Mouse (Mus musculus): ENCODE data around the gene Fbxl2. TPM values are rescaled to one million over a fixed set of nuclear protein-coding genes. Genes with fewer than 3 reads are reported as not detected.

The Fbxl2 gene
- polyA plus RNA-seq, 1 experiment = 2.6 TPM

DNA sequence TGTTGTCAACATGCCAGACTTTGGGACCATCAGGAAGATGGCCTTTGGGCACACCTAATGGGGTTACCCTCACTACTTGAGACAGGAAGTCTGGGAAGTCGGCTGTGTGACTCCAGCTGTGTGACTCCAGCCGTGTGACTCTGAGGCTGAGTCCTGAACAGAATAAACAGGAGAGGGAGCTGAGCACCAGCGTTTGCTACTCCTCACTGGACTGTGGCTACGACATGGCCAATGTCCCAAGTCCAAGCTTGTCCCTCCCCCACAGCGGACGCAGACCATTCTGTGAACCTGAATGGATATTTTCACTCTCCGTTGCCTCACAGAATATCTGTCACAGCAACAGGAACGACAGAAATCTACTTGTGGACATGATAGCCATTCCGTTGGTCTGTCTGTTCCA lies 39.2 kb downstream of the Fbxl2 start:
- no peaks in the 10 kb centered on the region for H3K36me3 ChIP-seq (ENCODE audit: control insufficient read depth, insufficient read depth, low read length)
- no peak overlapping the region for H3K4me3 ChIP-seq (ENCODE audit: control insufficient read depth, low read depth, low read length)
- no peak for TF ChIP-seq CTCF (IDR thresholded peaks at IDR 0.05; ENCODE audit: control insufficient read depth, insufficient read depth, insufficient replicate concordance, low read depth, low read length)
- TF ChIP-seq POLR2A (IDR thresholded peaks at IDR 0.05; ENCODE audit: control insufficient read depth, low read depth, low read length) = no peak
- H3K4me1 ChIP-seq (ENCODE audit: control insufficient read depth, insufficient read depth, low read length) = peaks cover 6% of the 10 kb centered on the region
- no peak overlapping the region for H3K27ac ChIP-seq (ENCODE audit: control insufficient read depth, insufficient read depth, low read depth, low read length)
- no peaks in the 10 kb centered on the region for H3K27me3 ChIP-seq (ENCODE audit: control insufficient read depth, insufficient read depth, low read length)

DNA sequence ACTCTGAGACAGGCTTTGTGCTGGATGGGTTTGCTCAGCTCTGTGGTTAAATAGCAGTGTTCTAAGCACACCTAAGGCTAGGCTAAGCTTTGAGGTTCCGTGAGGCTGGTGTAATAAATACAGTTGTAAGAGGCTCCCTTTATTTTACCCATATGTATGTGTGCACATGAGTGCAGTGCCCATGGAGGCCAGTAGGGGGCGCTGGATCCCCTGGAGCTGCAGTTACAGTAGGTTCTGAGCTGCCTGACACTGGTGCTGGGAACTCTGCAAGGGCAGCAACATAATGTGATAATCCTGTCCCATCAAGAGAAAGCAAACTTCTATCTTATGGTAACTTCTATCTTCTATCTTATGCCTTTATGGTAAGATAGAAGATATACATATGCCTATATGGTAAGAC lies 47.7 kb downstream of the Fbxl2 start:
- H3K36me3 ChIP-seq (ENCODE audit: control insufficient read depth, insufficient read depth, low read length) = no peaks in the 10 kb centered on the region
- TF ChIP-seq CTCF (IDR thresholded peaks at IDR 0.05; ENCODE audit: control insufficient read depth, insufficient read depth, insufficient replicate concordance, low read depth, low read length) (peak; percentile 88; the same call in 1 of the 2 replicates), POLR2A (IDR thresholded peaks at IDR 0.05; ENCODE audit: control insufficient read depth, low read depth, low read length) (no peak)
- H3K27me3 ChIP-seq (ENCODE audit: control insufficient read depth, insufficient read depth, low read length) = no peaks in the 10 kb centered on the region
- no peak overlapping the region for H3K27ac ChIP-seq (ENCODE audit: control insufficient read depth, insufficient read depth, low read depth, low read length)
- no peaks in the 10 kb centered on the region for H3K4me1 ChIP-seq (ENCODE audit: control insufficient read depth, insufficient read depth, low read length)
- no peak overlapping the region for H3K4me3 ChIP-seq (ENCODE audit: control insufficient read depth, low read depth, low read length)

DNA sequence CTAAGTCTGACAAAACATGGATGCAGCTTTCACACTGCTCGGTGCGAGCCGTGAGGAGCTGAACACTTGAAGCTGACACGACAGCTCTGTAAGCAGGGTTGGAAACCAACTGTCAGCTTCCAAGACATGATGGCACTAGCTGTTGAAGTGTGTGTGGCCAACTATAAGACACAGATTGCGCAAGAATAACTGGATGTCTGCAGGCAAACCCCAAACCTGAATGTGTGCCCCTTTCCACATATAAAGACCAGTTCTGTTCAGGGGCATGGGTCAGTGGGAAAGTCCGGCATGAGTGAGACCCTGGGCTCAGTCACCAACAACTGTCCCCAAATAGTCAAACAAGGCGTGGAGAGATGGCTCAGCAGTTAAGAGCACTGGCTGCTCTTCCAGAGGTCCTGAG lies 53.2 kb downstream of the Fbxl2 start:
- TF ChIP-seq CTCF (IDR thresholded peaks at IDR 0.05; ENCODE audit: control insufficient read depth, insufficient read depth, insufficient replicate concordance, low read depth, low read length) = no peak
- no peak for TF ChIP-seq POLR2A (IDR thresholded peaks at IDR 0.05; ENCODE audit: control insufficient read depth, low read depth, low read length)
- no peak overlapping the region for H3K4me3 ChIP-seq (ENCODE audit: control insufficient read depth, low read depth, low read length)
- peaks cover 6% of the 10 kb centered on the region for H3K4me1 ChIP-seq (ENCODE audit: control insufficient read depth, insufficient read depth, low read length)
- H3K27ac ChIP-seq (ENCODE audit: control insufficient read depth, insufficient read depth, low read depth, low read length) = no peak overlapping the region
- H3K27me3 ChIP-seq (ENCODE audit: control insufficient read depth, insufficient read depth, low read length) = no peaks in the 10 kb centered on the region
- no peaks in the 10 kb centered on the region for H3K36me3 ChIP-seq (ENCODE audit: control insufficient read depth, insufficient read depth, low read length)

DNA sequence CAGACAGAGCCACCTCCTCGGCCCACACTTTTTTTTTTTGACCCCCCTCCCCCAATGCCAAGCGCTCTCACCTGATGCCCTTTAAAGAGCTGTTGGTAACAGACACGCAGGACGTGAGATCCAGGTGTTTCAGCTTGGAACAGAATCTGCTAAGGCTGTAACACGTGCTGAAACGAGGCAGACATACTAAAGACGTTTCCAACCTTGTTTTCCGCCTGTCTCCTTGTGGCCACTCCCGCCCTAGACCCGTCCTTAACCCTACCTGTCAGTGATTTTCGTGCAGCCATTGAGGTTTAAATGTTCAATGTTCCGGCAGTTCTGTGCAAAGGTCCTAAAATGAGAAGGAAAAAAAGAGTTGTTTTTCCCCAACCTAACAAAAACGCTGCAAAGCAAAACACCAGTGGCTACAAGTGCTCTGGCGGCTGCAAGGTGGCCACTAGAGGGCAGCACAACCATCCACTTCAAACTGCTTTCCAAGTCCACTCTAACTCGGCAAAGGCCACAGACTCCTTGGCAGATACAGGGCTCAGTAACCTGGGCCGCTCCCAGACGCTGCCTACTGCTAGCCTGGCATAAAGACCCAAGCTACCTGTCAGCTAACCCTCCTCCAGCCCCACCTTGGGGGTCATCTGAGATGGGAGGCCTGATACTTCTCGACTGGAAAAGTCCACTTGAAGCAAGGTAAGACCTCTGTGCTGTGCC lies 55.3 kb downstream of the Fbxl2 start:
- H3K36me3 ChIP-seq (ENCODE audit: control insufficient read depth, insufficient read depth, low read length) = no peaks in the 10 kb centered on the region
- H3K27me3 ChIP-seq (ENCODE audit: control insufficient read depth, insufficient read depth, low read length) = no peaks in the 10 kb centered on the region
- H3K4me1 ChIP-seq (ENCODE audit: control insufficient read depth, insufficient read depth, low read length) = peaks cover 6% of the 10 kb centered on the region
- no peak for TF ChIP-seq POLR2A (IDR thresholded peaks at IDR 0.05; ENCODE audit: control insufficient read depth, low read depth, low read length)
- peak; percentile 81; the same call in 1 of the 2 replicates for TF ChIP-seq CTCF (IDR thresholded peaks at IDR 0.05; ENCODE audit: control insufficient read depth, insufficient read depth, insufficient replicate concordance, low read depth, low read length)
- no peak overlapping the region for H3K27ac ChIP-seq (ENCODE audit: control insufficient read depth, insufficient read depth, low read depth, low read length)
- H3K4me3 ChIP-seq (ENCODE audit: control insufficient read depth, low read depth, low read length) = no peak overlapping the region

DNA sequence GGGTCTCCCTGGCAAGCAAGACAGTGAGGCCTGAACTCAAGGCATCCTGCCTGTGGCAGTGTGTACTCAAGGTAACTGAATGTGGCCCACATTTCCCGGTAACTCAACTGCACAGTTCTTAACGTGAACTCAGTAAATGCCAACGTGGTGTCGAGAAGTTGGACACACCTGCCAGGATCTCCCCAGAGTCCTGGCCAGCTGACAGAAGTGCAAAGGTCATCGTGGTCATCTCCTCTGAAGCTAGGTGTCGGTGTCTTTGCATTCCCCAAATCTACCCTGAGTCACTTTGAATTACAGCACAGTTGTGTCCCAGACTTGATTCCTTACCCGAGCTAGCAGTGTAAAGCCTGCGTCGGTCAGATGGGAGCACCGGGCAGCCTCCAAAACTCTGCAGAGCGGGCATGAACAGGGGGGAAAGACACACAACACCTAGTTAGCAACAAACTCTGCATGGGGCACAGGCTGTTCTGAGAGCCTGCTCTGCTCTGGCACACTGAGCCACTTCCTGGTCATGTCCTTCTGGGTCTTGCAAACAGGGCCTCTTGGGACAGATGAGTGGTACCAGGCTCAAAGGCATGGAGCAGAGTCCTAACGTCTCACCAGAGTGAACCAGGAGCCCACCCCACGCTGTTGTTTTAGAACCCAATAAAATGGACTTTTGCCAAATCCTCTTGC lies 60.9 kb downstream of the Fbxl2 start:
- Histone ChIP-seq H3K27ac (ENCODE audit: control insufficient read depth, insufficient read depth, low read depth, low read length) (no peak overlapping the region), H3K4me1 (ENCODE audit: control insufficient read depth, insufficient read depth, low read length) (peaks cover 6% of the 10 kb centered on the region), H3K4me3 (ENCODE audit: control insufficient read depth, low read depth, low read length) (no peak overlapping the region), H3K36me3 (ENCODE audit: control insufficient read depth, insufficient read depth, low read length) (no peaks in the 10 kb centered on the region), H3K27me3 (ENCODE audit: control insufficient read depth, insufficient read depth, low read length) (no peaks in the 10 kb centered on the region)
- no peak for TF ChIP-seq CTCF (IDR thresholded peaks at IDR 0.05; ENCODE audit: control insufficient read depth, insufficient read depth, insufficient replicate concordance, low read depth, low read length)
- TF ChIP-seq POLR2A (IDR thresholded peaks at IDR 0.05; ENCODE audit: control insufficient read depth, low read depth, low read length) = no peak

DNA sequence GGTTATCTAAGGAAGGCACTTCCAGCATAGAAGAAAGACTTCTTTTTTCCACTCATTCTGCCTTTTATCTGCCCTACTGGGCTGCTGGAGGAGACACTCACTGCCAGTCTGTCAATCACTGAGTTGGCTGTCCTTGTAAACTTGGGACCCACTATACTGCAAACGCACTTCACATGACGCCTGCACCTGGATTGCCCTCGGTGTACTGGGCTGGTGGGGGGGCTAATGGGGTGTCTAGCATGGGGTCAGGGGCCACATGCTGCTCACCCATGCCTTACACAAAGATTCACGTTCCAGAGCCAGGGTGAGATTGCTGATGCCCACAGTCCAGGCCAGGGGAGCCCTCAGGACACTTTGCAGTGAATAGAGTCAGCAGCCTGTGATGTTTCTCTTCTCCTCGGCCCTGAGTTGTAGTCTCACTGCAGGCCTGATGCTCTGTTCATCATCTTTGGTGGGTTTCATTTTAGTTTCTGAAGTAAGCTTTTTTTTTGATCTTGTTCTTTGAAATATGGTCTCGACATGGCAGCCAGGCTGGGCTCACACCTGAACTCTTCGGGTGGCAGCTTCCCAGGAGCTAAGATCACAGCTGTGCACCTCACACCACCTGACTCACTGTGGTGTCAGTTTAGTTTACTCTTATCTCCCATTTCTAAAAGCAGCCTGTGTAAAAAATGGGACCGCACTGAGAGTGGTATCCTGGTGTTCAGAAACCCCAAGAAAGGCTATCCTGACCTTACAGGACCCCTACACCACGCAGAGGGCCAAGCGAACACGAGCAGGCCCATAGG lies 62.9 kb downstream of the Fbxl2 start:
- no peak overlapping the region for H3K27ac ChIP-seq (ENCODE audit: control insufficient read depth, insufficient read depth, low read depth, low read length)
- TF ChIP-seq CTCF (IDR thresholded peaks at IDR 0.05; ENCODE audit: control insufficient read depth, insufficient read depth, insufficient replicate concordance, low read depth, low read length) (no peak), POLR2A (IDR thresholded peaks at IDR 0.05; ENCODE audit: control insufficient read depth, low read depth, low read length) (no peak)
- no peaks in the 10 kb centered on the region for H3K36me3 ChIP-seq (ENCODE audit: control insufficient read depth, insufficient read depth, low read length)
- H3K4me3 ChIP-seq (ENCODE audit: control insufficient read depth, low read depth, low read length) = no peak overlapping the region
- no peaks in the 10 kb centered on the region for H3K27me3 ChIP-seq (ENCODE audit: control insufficient read depth, insufficient read depth, low read length)
- H3K4me1 ChIP-seq (ENCODE audit: control insufficient read depth, insufficient read depth, low read length) = no peaks in the 10 kb centered on the region

DNA sequence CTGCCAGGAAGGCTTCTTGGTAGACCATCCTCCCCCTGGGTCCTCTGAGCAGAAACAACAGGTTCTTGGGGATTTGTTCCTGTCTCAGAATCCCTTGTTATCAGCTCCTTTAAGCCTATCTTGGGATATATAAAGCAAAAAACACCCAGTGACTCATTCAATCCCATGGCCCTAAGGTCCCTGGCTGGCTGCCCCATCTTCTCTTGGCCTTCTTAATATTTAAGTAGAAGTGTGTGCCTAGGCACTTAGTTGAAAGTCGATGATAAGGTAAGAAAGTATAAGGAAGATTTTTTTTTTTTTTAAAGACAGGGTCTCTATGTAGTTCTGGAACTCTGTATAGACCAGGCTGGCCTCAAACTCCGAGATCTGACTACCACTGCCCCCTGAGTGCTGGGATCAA lies 63.5 kb downstream of the Fbxl2 start:
- no peaks in the 10 kb centered on the region for H3K36me3 ChIP-seq (ENCODE audit: control insufficient read depth, insufficient read depth, low read length)
- H3K4me1 ChIP-seq (ENCODE audit: control insufficient read depth, insufficient read depth, low read length) = no peaks in the 10 kb centered on the region
- H3K4me3 ChIP-seq (ENCODE audit: control insufficient read depth, low read depth, low read length) = no peak overlapping the region
- no peak overlapping the region for H3K27ac ChIP-seq (ENCODE audit: control insufficient read depth, insufficient read depth, low read depth, low read length)
- TF ChIP-seq POLR2A (IDR thresholded peaks at IDR 0.05; ENCODE audit: control insufficient read depth, low read depth, low read length) = no peak
- TF ChIP-seq CTCF (IDR thresholded peaks at IDR 0.05; ENCODE audit: control insufficient read depth, insufficient read depth, insufficient replicate concordance, low read depth, low read length) = no peak
- no peaks in the 10 kb centered on the region for H3K27me3 ChIP-seq (ENCODE audit: control insufficient read depth, insufficient read depth, low read length)
